Mouse (Mus musculus): Measurements from ENCODE around the gene Sh3pxd2b. TPM values are rescaled to one million over a fixed set of nuclear protein-coding genes. Genes with fewer than 3 reads are reported as not detected.

Sh3pxd2b gene
- polyA plus RNA-seq, 1 experiment, result 5.9 TPM

- TF ChIP-seq EP300 (IDR thresholded peaks at IDR 0.05; ENCODE audit: insufficient read depth, low read depth, low read length), result no peak
- TF ChIP-seq POLR2A (IDR thresholded peaks at IDR 0.05; ENCODE audit: insufficient read depth, low read length), result no peak
- TF ChIP-seq CTCF (IDR thresholded peaks at IDR 0.05; ENCODE audit: low read depth, low read length), result no peak
- no peaks in the 10 kb centered on the region for H3K36me3 ChIP-seq (ENCODE audit: control insufficient read depth, insufficient read depth, low read length, poor library complexity, severe bottlenecking)
- H3K4me3 ChIP-seq (ENCODE audit: low read depth, low read length), result no peak overlapping the region
- H3K27me3 ChIP-seq (ENCODE audit: control insufficient read depth, insufficient read depth, low read length, poor library complexity, severe bottlenecking), result no peaks in the 10 kb centered on the region
- H3K4me1 ChIP-seq (ENCODE audit: control insufficient read depth, insufficient read depth, low read length), result no peaks in the 10 kb centered on the region
- no peaks in the 10 kb centered on the region for H3K9me3 ChIP-seq (replicated peaks; ENCODE audit: control insufficient read depth, insufficient read depth, low read length, poor library complexity, severe bottlenecking)
- no peak overlapping the region for H3K9ac ChIP-seq (ENCODE audit: low read depth, poor library complexity, severe bottlenecking)
- no peak overlapping the region for H3K27ac ChIP-seq (ENCODE audit: insufficient read depth, low read length)
Measured at GRCm38 (mm10) chr11:32409823-32410562, 62.4 kb downstream of the Sh3pxd2b start.

- no peak for TF ChIP-seq POLR2A (IDR thresholded peaks at IDR 0.05; ENCODE audit: insufficient read depth, low read length)
- no peak for TF ChIP-seq CTCF (IDR thresholded peaks at IDR 0.05; ENCODE audit: low read depth, low read length)
- TF ChIP-seq EP300 (IDR thresholded peaks at IDR 0.05; ENCODE audit: insufficient read depth, low read depth, low read length), result no peak
- H3K4me3 ChIP-seq (ENCODE audit: low read depth, low read length), result no peak overlapping the region
- no peaks in the 10 kb centered on the region for H3K9me3 ChIP-seq (replicated peaks; ENCODE audit: control insufficient read depth, insufficient read depth, low read length, poor library complexity, severe bottlenecking)
- no peak overlapping the region for H3K9ac ChIP-seq (ENCODE audit: low read depth, poor library complexity, severe bottlenecking)
- no peaks in the 10 kb centered on the region for H3K4me1 ChIP-seq (ENCODE audit: control insufficient read depth, insufficient read depth, low read length)
- H3K27ac ChIP-seq (ENCODE audit: insufficient read depth, low read length), result no peak overlapping the region
- no peaks in the 10 kb centered on the region for H3K36me3 ChIP-seq (ENCODE audit: control insufficient read depth, insufficient read depth, low read length, poor library complexity, severe bottlenecking)
- H3K27me3 ChIP-seq (ENCODE audit: control insufficient read depth, insufficient read depth, low read length, poor library complexity, severe bottlenecking), result no peaks in the 10 kb centered on the region
Measured at GRCm38 (mm10) chr11:32420001-32420400, 72.4 kb downstream of the Sh3pxd2b start.

- Histone ChIP-seq H3K27ac (ENCODE audit: insufficient read depth, low read length) (no peak overlapping the region), H3K4me3 (ENCODE audit: low read depth, low read length) (no peak overlapping the region), H3K9ac (ENCODE audit: low read depth, poor library complexity, severe bottlenecking) (no peak overlapping the region), H3K27me3 (ENCODE audit: control insufficient read depth, insufficient read depth, low read length, poor library complexity, severe bottlenecking) (no peaks in the 10 kb centered on the region), H3K9me3 (replicated peaks; ENCODE audit: control insufficient read depth, insufficient read depth, low read length, poor library complexity, severe bottlenecking) (no peaks in the 10 kb centered on the region), H3K4me1 (ENCODE audit: control insufficient read depth, insufficient read depth, low read length) (no peaks in the 10 kb centered on the region), H3K36me3 (ENCODE audit: control insufficient read depth, insufficient read depth, low read length, poor library complexity, severe bottlenecking) (no peaks in the 10 kb centered on the region)
- TF ChIP-seq CTCF (IDR thresholded peaks at IDR 0.05; ENCODE audit: low read depth, low read length), result no peak
- TF ChIP-seq POLR2A (IDR thresholded peaks at IDR 0.05; ENCODE audit: insufficient read depth, low read length), result no peak
- no peak for TF ChIP-seq EP300 (IDR thresholded peaks at IDR 0.05; ENCODE audit: insufficient read depth, low read depth, low read length)
Measured at GRCm38 (mm10) chr11:32423311-32423710, 75.7 kb downstream of the Sh3pxd2b start.

GRCm38 (mm10) chr11:32424600-32424999, 77.0 kb downstream of the Sh3pxd2b start:
- Histone ChIP-seq H3K4me1 (ENCODE audit: control insufficient read depth, insufficient read depth, low read length) (no peaks in the 10 kb centered on the region), H3K9me3 (replicated peaks; ENCODE audit: control insufficient read depth, insufficient read depth, low read length, poor library complexity, severe bottlenecking) (no peaks in the 10 kb centered on the region), H3K27ac (ENCODE audit: insufficient read depth, low read length) (no peak overlapping the region), H3K4me3 (ENCODE audit: low read depth, low read length) (no peak overlapping the region), H3K27me3 (ENCODE audit: control insufficient read depth, insufficient read depth, low read length, poor library complexity, severe bottlenecking) (no peaks in the 10 kb centered on the region), H3K36me3 (ENCODE audit: control insufficient read depth, insufficient read depth, low read length, poor library complexity, severe bottlenecking) (no peaks in the 10 kb centered on the region), H3K9ac (ENCODE audit: low read depth, poor library complexity, severe bottlenecking) (no peak overlapping the region)
- TF ChIP-seq EP300 (IDR thresholded peaks at IDR 0.05; ENCODE audit: insufficient read depth, low read depth, low read length) (no peak), POLR2A (IDR thresholded peaks at IDR 0.05; ENCODE audit: insufficient read depth, low read length) (no peak), CTCF (IDR thresholded peaks at IDR 0.05; ENCODE audit: low read depth, low read length) (no peak)

DNA sequence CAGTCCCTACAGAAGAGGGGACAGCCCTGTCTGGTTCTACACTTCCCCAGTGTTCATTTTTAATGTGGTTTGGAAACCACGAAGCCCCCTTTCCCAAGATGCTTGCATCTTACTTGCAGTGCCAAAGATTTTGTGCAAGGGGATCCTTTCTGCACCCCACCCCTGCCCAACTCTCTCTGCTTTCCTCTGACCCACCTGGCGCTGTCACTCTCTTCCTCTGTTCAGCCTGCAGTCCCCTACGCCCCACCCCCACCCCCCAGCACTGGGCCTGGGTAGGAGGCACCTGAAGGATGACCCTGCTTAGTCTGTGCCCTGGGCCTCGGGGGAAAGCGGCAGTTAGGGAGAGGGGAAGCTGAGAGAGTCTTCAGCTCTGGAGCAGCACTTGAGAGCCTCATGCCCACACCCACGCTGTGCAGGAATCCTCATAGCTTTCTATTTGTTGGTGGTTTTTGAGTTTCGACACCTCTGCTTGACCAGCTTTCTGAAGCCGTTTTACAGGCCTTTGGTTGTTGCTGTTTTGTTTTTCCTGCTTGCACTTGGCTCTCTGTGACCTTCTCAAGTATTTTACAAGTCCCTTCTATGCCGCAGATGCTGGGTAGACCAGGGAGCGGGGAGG, 77.5 kb downstream of the Sh3pxd2b start:
- Histone ChIP-seq H3K27me3 (ENCODE audit: control insufficient read depth, insufficient read depth, low read length, poor library complexity, severe bottlenecking) (no peaks in the 10 kb centered on the region), H3K9ac (ENCODE audit: low read depth, poor library complexity, severe bottlenecking) (no peak overlapping the region), H3K4me1 (ENCODE audit: control insufficient read depth, insufficient read depth, low read length) (no peaks in the 10 kb centered on the region), H3K4me3 (ENCODE audit: low read depth, low read length) (no peak overlapping the region), H3K36me3 (ENCODE audit: control insufficient read depth, insufficient read depth, low read length, poor library complexity, severe bottlenecking) (no peaks in the 10 kb centered on the region), H3K9me3 (replicated peaks; ENCODE audit: control insufficient read depth, insufficient read depth, low read length, poor library complexity, severe bottlenecking) (no peaks in the 10 kb centered on the region), H3K27ac (ENCODE audit: insufficient read depth, low read length) (no peak overlapping the region)
- no peak for TF ChIP-seq CTCF (IDR thresholded peaks at IDR 0.05; ENCODE audit: low read depth, low read length)
- TF ChIP-seq POLR2A (IDR thresholded peaks at IDR 0.05; ENCODE audit: insufficient read depth, low read length), result no peak
- no peak for TF ChIP-seq EP300 (IDR thresholded peaks at IDR 0.05; ENCODE audit: insufficient read depth, low read depth, low read length)

GRCm38 (mm10) chr11:32427537-32427936, 79.9 kb downstream of the Sh3pxd2b start:
- Histone ChIP-seq H3K4me3 (ENCODE audit: low read depth, low read length) (no peak overlapping the region), H3K36me3 (ENCODE audit: control insufficient read depth, insufficient read depth, low read length, poor library complexity, severe bottlenecking) (no peaks in the 10 kb centered on the region), H3K9ac (ENCODE audit: low read depth, poor library complexity, severe bottlenecking) (no peak overlapping the region), H3K9me3 (replicated peaks; ENCODE audit: control insufficient read depth, insufficient read depth, low read length, poor library complexity, severe bottlenecking) (no peaks in the 10 kb centered on the region), H3K4me1 (ENCODE audit: control insufficient read depth, insufficient read depth, low read length) (no peaks in the 10 kb centered on the region), H3K27ac (ENCODE audit: insufficient read depth, low read length) (no peak overlapping the region), H3K27me3 (ENCODE audit: control insufficient read depth, insufficient read depth, low read length, poor library complexity, severe bottlenecking) (no peaks in the 10 kb centered on the region)
- TF ChIP-seq POLR2A (IDR thresholded peaks at IDR 0.05; ENCODE audit: insufficient read depth, low read length) (no peak), CTCF (IDR thresholded peaks at IDR 0.05; ENCODE audit: low read depth, low read length) (no peak), EP300 (IDR thresholded peaks at IDR 0.05; ENCODE audit: insufficient read depth, low read depth, low read length) (no peak)

Data from ES-Bruce4 (cell line).